Mouse (Mus musculus) embryo, embryonic 10.5 days (tissue): ENCODE results near the gene Gm19684.
"Not testable (repeated sequence)": the region's sequence is repeated elsewhere in the genome, so short reads cannot be mapped to it uniquely, and the experiment has no call there.

Source experiments
- DNase-seq: peaks from one replicate; pipeline ENCODE4 v3.0.0-alpha.2; 2015; ENCODE audit warnings: low spot score

The Gm19684 gene

DNA sequence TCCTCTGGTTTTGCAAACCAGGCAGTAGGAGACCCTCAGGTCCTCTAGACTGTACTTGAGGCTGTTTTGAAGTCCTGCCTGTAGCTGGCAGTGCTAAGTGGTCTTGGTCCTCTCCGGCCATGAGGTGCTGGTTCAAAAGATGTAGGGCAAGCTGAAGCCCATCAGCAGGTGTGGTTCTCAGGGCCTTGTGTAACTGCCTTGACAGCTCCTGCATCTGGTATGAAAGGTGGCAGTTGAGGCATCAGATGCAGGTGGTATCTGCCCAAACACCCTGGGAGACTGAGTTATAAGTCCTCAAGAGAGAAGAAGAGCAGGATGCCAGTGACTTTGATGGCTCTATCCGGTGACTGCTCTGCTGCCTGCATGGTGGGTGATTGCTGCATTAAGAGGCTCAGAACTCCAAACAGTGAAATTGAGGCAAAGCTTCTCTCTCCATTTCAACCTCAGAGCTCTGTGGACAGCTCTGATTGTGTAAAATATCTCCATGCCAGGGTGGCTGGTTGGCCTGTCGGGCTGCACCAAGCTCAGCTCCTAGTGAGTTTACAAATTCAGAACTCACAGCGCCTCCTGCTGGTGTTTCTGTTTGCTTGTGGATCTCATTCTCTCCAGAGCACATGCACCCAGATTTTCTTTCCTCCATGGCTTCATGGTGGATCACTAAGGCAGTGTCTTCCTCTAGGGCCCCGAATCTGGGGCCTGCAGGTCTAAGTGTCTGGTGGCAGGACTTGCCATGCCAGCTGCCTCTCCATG, 10.2 kb downstream of the Gm19684 start:
- DNase-seq, result no peak

DNA sequence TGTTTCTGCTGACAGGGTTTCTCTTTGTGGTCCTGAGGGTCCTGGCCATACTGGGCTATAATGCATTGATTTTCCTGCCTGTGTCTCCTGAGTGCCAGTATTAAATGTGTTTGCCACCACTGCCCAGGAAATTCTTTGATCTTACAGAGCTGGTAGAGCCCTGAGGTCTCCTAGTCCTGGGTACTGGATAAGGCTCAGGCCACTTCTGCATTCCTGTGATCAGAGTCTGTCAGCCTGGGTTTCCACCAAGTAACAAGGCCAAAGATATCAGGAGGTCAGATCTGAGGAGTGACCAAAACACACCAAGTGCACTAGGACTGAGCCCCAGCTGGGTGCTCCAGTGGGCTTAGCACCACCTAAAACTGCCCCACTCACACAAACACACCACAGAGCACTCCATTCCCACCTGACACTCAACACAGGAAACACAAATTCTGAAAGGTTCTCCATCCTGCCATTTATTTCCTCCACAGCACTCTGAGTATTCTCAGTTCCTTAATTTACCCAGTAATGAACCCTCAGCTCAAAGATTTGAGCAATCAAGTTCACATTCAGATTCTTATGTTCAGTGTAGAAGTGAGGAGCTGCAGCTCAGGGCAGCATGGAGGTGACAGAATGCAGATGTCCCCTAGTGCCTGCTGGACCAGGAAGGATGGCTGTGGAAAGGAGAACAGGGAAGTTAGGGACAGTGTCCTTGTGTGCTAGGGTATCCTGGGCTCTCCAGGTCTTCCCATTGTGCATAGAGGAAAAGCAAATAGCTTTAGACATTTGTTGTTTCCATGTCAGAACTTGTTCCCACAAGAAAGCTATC, 14.1 kb downstream of the Gm19684 start:
- not testable (repeated sequence) for DNase-seq

DNA sequence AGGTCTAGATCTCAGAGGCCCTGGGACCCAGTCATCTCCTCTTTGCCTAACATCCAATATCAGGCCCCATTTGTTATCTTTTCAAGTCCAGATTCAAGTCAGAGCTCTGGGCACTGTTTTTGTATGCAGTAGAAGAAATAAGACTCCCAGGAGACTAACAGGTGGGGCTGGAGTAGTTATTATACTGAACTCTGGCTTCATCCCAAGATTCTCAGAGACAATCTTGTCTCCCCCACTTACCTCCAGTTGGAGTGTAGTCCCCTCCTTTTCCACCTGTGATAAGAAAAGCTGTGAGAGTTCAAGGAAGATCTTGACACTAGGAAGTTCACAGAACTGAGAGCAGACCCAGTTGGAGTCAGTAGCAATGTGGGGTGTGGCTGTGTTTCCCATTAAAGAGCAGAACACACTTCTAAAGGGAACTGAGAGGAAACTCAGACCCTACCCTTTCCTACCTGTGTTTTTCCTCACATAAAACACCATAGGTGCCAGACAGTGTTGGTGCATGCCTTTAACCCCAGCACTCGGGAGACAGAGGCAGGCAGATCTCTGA, 14.9 kb downstream of the Gm19684 start:
- DNase-seq, result not testable (repeated sequence)

DNA sequence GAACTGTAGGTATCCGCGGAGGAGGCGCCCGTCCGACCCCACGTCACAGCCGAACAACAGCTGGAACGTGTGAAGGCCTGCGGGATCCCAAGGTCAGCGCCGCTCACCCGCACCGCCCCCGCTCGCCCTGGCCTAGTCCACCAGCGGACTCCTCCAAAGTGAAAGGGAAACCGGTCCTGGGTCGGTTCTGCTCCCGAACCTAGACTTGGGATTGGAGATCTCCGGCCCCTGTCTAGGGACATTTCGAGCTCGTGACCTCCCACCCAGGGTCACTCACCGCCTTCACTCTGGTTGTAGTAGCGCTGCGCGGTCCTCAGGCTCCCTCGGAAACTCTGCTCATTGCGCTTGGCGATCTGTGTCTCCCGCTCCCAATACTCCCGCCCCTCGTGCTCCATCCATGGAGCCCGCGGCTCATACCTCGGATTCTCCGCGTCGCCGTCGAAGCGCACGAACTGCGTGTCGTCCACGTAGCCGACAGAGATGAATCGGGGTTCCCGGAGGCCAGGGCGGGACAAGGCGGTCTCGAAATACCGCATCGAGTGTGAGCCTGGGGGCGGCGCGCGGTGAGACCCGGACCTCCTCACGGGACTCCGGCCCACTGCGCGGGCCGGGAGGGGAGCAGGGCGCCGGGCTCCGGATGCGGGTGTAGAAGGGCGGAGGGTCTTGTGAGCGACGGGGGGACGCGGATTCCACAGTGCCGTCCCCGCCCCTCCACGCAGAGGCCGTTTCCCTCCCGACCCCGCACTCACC, 23.8 kb downstream of the Gm19684 start:
- DNase-seq, result peak; percentile 41

DNA sequence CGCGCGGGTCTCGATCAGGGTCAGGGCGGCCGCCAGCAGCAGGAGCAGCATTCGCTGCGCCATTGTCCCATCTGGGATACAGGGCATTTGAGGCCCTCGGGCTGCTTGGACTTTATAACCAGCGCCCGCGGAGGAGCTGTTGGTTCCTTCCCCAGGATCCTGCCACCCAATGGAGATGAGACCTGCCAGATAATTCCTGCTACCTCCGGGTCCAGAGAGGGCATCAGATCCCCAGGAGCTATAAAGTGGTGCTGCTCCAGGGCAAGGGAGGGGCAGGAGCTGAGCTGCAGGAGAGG, 24.3 kb downstream of the Gm19684 start:
- not testable (repeated sequence) for DNase-seq

DNA sequence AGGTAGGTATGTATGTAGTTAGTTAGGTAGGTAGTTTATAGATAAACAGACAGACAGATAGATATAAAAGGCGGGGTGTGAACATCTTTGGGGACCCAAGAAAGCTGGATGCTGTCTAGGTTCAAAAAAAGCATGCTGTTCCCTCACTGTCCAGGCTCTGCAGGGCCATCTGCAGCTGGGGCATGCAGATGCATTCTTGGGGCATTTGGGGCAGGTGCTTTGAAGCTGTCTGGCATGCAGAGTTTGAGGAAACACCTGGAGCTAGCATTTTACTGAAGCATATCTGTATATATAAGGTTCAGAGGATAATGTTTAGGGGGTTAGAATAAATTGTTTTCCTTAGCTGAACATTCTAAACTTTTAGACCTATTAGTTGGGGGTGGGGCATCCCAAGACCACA, 25.5 kb downstream of the Gm19684 start:
- DNase-seq, result not testable (repeated sequence)

DNA sequence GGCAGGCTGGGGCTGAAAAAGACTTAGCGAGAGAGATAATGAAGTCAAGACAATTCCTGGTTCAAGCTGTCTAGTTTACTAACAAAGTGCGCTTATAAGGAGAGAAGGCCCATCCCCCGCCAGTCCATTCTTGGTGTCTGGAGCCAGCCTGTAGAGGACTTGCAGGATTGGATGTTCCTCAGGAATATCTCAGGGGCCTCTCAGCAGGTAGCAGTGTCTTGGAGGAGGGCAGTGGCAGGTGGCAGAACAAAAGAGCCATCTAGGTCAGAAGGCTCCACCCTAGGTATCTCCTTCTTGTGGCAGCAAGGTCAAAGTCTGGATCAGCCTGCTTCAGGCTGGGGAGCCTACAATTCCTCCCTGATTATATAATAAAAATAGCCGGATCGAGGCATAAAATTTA, 27.0 kb downstream of the Gm19684 start:
- DNase-seq, result not testable (repeated sequence)

DNA sequence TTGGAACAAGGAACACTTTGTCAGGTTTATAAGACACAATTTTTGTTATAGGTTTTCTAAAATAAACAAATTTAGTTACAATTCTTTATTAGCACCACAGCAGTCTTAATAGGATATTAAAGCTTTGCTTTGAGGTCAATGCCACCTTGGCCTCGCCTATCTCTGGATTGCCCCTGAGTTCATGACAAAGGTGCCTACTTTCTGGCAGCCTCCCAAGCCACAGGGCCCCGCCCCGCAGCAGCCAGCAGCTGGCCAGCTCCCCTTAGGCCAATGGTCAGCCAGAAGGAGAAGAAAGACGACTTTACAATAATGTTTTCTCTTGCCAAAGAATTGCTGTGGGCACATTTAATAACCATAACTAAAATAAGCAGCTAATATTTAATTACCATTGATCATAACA, 29.7 kb downstream of the Gm19684 start:
- DNase-seq, result not testable (repeated sequence)

DNA sequence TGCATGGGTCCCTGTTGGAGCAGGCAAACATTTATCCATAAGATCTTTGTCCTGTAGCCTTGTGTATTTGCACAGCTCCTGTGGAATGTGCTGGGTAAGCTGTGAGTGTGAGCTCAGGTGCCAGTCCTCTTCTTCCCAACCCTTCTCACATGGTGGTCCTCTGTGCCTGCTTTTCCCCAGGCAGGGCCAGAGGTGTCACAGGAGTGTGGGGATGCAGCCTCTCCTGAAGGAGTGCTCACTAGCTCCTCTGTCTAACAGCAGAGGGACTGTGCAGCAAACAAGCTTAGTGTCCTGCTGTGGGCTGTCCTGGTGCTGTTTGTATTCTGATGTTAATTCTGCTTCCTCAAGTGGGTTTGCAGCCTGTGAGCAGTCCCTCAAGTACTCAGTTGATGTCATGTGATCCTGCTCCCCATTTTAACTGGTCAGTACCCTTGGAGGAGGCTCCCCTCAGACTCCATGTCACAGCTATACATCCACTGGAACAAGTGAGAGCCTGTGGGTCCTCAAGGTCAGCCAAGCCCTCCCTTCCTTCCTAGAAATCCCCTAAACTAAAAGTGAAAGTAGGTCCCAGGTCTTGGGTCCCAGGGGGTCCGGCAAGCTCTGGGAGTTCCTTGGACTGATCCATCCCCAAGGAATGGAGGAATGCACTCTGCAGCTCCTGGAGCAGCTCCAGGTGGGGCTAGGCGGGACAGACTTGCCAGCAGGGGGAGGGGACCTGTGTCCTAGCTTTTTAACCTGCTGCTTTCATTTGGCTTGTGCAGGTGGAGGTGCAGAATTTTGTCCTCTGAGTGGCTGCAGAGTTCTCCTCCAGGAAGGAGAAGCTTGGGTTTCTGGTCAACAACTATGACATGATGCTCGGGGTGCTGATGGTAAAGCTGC, 33.0 kb downstream of the Gm19684 start:
- DNase-seq, result no peak

DNA sequence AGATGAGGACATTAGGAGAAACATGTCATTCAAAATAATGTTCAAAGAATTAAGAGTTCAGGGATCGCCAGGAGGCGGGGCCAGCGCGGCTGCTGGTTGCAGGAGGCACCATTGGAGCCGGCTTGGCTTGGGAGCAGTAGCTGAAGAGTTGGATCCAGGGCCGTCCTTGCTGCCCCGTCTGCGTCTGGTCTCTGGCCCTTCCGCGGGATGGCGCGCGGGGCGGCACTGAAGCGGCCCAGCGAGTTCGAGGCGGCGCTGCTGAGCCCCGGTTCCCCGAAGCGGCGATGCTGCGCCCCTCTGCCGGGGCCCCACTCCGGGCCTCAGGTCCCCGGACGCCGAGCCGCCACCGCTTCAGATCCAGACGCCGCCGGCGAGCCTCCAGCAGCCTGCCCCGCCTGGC, 36.3 kb downstream of the Gm19684 start:
- DNase-seq, result peak; percentile 57

DNA sequence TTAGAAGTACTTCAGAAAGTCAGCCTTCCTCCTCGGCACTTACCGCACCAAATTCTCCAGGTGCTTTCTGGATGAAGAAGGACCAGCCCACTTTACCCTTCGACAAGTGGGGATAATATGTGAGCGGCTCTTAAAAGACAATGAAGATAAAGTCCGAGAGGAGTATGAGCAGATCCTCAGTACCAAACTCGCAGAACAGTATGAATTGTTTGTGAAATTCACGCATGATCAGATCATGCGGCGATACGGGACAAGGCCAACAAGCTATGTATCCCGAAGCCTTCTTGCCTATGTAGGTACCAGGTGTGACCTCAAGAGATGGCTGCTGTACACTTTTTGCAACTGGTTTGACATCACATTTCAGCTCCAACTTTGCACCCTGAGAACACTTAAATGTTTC, 36.8 kb downstream of the Gm19684 start:
- not testable (repeated sequence) for DNase-seq

DNA sequence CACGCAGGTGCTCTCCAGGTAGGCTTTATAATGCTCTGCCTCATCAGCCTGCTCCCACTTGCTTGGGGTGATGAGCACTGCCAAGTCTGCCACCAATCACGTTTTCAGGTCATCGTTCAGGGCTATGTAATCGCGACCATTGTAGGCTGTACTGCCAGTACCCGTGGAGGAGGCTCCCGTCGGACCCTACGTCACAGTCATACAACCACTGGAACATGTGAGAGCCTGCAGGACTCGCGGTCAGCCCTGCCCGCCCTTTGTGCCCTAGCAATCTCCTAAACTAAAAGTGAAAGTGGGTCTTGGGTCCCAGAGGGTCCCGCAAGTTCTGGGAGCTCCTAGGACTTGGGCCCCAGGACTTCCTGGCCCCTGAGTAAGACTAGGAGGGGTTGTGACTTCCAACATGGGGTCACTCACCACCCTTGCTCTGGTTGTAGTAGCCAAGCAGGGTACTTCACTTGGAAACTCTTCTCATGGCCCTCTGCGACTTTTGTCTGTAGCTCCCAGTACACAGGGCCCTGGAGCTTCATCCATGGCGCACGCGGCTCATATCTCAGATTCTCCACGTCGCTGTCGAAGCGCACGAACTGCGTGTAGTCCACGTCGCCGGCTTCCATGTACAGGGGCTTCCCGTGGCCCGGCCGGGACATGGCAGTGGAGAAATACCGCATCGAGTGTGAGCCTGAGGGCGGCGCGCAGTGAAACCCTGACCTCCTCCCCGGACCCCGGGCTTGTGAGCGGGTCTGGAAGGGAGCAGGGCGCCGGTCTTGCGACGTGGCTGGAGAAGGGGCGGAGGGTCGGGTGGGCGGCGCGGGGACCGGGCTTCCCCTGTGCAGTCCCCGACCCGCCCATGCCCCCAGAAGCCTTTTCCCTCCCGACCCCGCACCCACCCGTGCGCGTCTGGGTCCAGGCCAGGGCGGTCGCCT, 39.9 kb downstream of the Gm19684 start:
- DNase-seq, result no peak

DNA sequence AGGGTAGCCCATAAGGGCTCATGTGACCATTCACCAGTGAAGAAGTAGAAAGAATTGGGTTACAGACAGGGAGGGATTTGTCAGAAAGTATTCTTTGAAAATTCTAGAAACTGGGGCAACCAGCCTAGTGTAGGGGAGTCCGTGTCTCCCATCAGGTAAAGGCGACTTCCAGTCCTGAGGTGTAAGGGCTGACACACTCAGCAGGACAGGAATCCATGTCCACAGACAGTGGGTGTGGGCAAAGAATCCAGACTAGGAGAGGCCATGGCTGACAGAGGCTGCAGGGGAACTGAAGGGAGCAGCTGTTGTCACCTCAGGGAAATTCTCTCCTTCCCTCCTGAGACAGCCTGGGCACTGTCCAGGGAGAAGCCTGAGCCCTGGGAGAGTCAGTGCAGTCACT, 45.4 kb downstream of the Gm19684 start:
- not testable (repeated sequence) for DNase-seq

DNA sequence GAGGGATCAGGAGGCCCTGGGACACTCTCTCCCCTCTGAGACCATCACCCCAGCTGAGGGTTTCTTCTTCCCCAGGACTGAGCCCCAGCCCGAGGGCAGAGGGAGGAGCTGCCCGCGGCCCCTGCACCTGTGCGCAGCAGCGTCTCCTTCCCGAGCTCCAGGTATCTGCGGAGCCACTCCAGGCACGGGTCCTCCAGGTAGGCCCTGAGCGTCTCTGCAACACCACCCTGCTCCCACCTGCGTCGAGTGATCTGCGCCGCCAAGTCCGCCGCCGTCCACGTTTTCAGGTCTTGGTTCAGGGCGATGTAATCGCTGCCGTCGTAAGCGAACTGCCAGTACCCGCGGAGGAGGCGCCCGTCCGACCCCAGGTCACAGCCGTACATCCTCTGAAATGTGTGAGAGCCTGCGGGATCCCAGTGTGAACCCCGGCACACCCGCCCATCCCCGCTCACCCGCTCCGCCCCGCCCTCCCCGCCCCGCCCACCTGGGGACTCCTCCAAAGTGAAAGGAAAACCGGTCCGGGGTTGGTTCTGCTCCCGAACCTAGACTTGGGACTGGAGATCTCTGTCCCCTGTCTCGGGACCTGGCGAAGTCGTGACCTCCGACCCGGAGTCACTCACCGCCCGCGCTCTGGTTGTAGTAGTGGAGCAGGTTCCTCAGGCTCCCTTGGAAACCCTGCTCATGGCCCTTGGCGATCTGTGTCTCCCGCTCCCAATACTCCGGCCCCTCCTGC, 46.0 kb downstream of the Gm19684 start:
- DNase-seq, result no peak

DNA sequence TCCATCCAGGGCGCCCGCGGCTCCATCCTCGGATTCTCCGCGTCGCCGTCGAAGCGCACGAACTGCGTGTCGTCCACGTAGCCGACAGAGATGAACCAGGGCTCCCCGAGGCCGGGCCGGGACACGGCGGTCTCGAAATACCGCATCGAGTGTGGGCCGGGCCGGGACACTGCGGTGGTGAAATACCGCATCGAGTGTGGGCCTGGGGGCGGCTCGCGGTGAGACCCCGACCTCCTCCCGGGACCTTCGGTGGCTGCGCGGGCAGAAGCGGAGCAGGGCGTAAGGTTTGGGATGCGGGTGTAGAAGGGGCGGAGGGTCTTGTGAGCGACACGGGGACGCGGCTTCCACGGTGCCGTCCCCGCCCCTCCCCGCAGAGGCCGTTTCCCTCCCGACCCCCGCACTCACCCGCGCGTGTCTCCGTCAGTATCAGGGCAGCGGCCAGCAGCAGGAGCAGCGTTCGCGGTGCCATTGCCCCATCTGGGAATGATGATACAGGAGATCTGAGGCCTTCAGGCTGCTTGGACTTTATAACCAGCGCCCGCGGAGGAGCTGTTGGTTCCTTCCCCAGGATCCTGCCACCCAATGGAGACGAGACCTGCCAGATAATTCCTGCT, 46.7 kb downstream of the Gm19684 start, which contains the start of gene Gm8909:
Gm8909 (minus strand) TSS at position 499 of the 614 bp plus-strand sequence.
- no peak for DNase-seq

DNA sequence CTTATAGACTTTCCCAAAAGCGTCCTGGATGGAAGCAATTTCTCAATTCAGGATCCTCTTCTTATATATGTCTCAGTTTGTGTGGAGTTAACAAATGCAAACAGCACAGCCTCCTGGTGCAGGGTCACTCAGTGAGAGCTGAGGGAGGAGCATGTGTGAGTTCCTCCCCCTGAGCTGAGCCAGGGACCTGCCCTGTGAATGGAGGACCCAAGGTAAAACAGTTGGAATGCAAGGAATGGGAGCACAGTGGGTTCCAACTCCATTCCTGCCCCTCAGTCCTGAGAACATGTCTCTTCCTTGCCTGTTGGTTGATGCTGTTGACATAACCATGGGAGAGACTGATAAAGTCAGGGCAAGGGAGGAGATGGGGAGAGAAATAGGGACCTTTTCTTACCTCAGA, 47.6 kb downstream of the Gm19684 start:
- not testable (repeated sequence) for DNase-seq

DNA sequence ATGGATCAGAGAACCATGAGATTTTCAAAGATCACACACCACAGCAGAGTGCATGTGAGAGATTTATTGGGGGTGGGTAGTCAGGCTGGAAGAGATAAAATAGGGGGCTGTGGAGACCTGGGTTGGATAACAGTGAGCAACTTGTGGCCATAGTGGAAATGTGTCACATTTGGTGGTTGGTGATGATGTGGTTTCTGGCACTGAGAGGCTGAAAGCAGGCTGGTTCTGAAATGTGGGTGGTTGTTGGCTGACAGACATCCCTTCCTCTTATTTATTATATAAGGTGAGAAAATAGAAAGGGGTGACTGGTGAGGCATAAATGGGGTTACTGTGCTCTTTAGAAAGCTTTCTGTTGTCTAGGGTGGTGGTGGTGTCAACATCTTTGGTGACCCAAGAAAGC, 48.3 kb downstream of the Gm19684 start:
- DNase-seq, result no peak

DNA sequence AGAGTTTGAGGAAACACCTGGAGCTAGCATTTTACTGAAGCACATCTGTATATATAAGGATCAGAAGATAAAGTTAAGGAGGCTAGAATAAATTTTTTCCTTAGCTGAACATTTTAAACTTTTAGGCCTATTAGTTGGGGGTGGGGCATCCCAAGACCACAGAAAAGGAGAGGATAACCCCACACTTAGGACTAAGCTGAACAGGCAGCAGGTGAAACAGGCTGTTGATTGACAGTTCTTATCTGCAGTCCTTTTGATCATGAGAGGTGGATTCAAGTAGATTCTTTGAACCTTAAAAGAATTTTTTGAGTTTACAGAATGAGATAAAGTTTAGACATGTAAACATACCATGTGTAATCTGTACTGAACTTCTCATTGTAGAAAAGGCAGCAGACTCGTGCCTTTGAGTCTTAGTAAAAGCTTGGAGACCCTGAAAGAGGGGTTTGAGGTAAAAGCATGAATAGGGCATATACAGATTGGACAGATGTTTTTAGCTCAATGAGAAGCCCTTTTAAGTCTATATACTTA, 48.9 kb downstream of the Gm19684 start:
- DNase-seq, result no peak

DNA sequence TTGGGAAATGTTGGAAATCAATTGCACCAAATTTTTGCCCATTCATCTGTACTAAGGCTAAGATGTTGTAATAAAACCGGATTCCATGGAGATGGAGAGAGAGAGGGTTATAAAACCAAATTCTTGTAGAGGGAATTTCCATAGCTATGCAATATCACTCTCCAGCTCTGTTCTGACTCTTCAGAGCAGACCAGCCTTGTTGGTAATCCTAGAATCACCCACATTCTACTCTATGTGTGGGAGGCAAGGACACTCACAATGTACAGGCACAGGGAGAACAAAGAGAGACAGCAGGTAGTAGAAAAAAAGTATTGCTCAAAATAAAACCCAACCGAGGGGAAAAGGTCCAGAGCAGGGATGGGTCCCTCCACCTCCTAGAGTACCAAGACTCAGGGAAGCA, 54.7 kb downstream of the Gm19684 start:
- not testable (repeated sequence) for DNase-seq
